Mouse (Mus musculus) G1E (cell line): ENCODE measurements around the gene Syne3. TPM values are rescaled to one million over a fixed set of nuclear protein-coding genes. Genes with fewer than 3 reads are reported as not detected.
A peak's percentile ranks its signal among the peaks of the same experiment; 100 is the strongest.

Experiments
- ATAC-seq: 2 replicates; pipeline ENCODE4 v1.8.0; 2016; ENCODE audit warnings: mild to moderate bottlenecking; ENCODE audit not compliant: insufficient number of reproducible peaks, poor library complexity, low FRiP score, severe bottlenecking; ENCODE audit errors: extremely low read depth
- DNase-seq: peaks from one replicate; pipeline ENCODE4 v3.0.0; 2012; ENCODE audit warnings: low spot score
- H3K27me3 ChIP-seq: 2 replicates; pipeline ENCODE4 v1.6.1; 2012; ENCODE audit warnings: mild to moderate bottlenecking, low read length, inconsistent platforms; ENCODE audit not compliant: insufficient read depth
- H3K36me3 ChIP-seq: replicated peaks from 2 replicates; pipeline ENCODE3; 2012; ENCODE audit warnings: mild to moderate bottlenecking, inconsistent platforms
- H3K4me1 ChIP-seq: 2 replicates; pipeline ENCODE4 v1.6.1; 2012; ENCODE audit warnings: low read depth, low read length, inconsistent platforms, mixed read lengths; ENCODE audit not compliant: insufficient read depth
- H3K4me3 ChIP-seq: 2 replicates; pipeline ENCODE4 v1.5.1; 2012; ENCODE audit warnings: low read depth, mild to moderate bottlenecking, inconsistent platforms, low read length, moderate library complexity, mixed read lengths
- H3K9me3 ChIP-seq: replicated peaks from 2 replicates; pipeline ENCODE4 v1.6.1; 2012; ENCODE audit warnings: inconsistent platforms
- CTCF ChIP-seq: IDR thresholded peaks from 2 replicates; pipeline ENCODE4 v1.5.1; 2012; ENCODE audit warnings: low read depth, low read length, inconsistent platforms, mixed read lengths
- GATA1 ChIP-seq: IDR thresholded peaks from 2 replicates; pipeline ENCODE4 v1.6.1; 2012; ENCODE audit warnings: borderline replicate concordance, low read length, inconsistent platforms, mixed read lengths
- GATA2 ChIP-seq: IDR thresholded peaks from 2 replicates; pipeline ENCODE4 v1.6.1; 2012; ENCODE audit warnings: low read depth, low read length, inconsistent platforms, borderline replicate concordance
- POLR2AphosphoS5 ChIP-seq: IDR thresholded peaks from 2 replicates; pipeline ENCODE4 v1.6.1; 2012; ENCODE audit warnings: low read depth, low read length, inconsistent platforms; ENCODE audit not compliant: insufficient replicate concordance
- TAL1 ChIP-seq: conservative IDR thresholded peaks from 2 replicates; pipeline ENCODE4 v1.6.1; 2012; ENCODE audit warnings: low read depth, low read length, inconsistent platforms, mixed read lengths
- polyA plus RNA-seq: library from polyadenylated mRNA; stranded (reverse); fragments of >175 nt; gene quantifications from 2 replicates; pipeline ENCODE4 v1.2.3, GENCODE M21; 2012
- total RNA-seq, 2 experiments: library from RNA; stranded (forward) in 1 of 2; stranded (reverse) in 1 of 2; fragments of 200-1000 nt in 1 of 2; fragments of >200 nt in 1 of 2; fragmentation: Nextera tagmentation in 1 of 2; gene quantifications; 2 replicates each; pipeline ENCODE4 v1.2.3; 2014 to 2017

Syne3 gene
- total and polyA plus RNA-seq, 3 experiments, result 21.7 to 31.1 (median 27.9) TPM

GRCm38 (mm10) chr12:105032832-105033775 is 23.5 kb upstream of the Syne3 start:
- H3K4me3 ChIP-seq, result peak overlapping the region; percentile 83
- no peak for TF ChIP-seq GATA2
- no peak; the same call in 1 of the 2 replicates for TF ChIP-seq POLR2AphosphoS5
- TF ChIP-seq TAL1, result no peak
- no peak for TF ChIP-seq GATA1
- no peak for TF ChIP-seq CTCF
- no peaks in the 10 kb centered on the region for H3K9me3 ChIP-seq
- H3K36me3 ChIP-seq, result peaks cover 75% of the 10 kb centered on the region
- peaks cover 73% of the 10 kb centered on the region for H3K4me1 ChIP-seq
- H3K27me3 ChIP-seq, result no peaks in the 10 kb centered on the region
- ATAC-seq (no peak), DNase-seq (peak; percentile 57)

GRCm38 (mm10) chr12:105032147-105032831 is 22.7 kb upstream of the Syne3 start, which contains the start of gene Glrx5:
Gene Glrx5, plus strand, starts transcription at chr12:105032688.
- DNase-seq (peak; percentile 100), ATAC-seq (peak; percentile 72)
- Histone ChIP-seq H3K36me3 (peaks cover 68% of the 10 kb centered on the region), H3K4me3 (peak within 1 kb of the TSS; percentile 83), H3K27me3 (no peaks in the 10 kb centered on the region), H3K4me1 (peaks cover 73% of the 10 kb centered on the region), H3K9me3 (no peaks in the 10 kb centered on the region)
- TF ChIP-seq GATA1, result no peak

GRCm38 (mm10) chr12:105031081-105032058 is 21.8 kb upstream of the Syne3 start:
- DNase-seq (no peak), ATAC-seq (no peak)
- no peaks in the 10 kb centered on the region for H3K9me3 ChIP-seq
- TF ChIP-seq CTCF (no peak), POLR2AphosphoS5 (no peak), GATA1 (no peak), TAL1 (no peak), GATA2 (no peak)
- H3K4me1 ChIP-seq, result peaks cover 68% of the 10 kb centered on the region
- peaks cover 58% of the 10 kb centered on the region for H3K36me3 ChIP-seq
- H3K27me3 ChIP-seq, result no peaks in the 10 kb centered on the region
- H3K4me3 ChIP-seq, result peak overlapping the region; percentile 83

GRCm38 (mm10) chr12:105029890-105030289 is 20.3 kb upstream of the Syne3 start:
- TF ChIP-seq GATA1, result no peak
- TF ChIP-seq CTCF, result no peak
- no peak for TF ChIP-seq POLR2AphosphoS5
- TF ChIP-seq TAL1, result no peak
- no peak for TF ChIP-seq GATA2
- Histone ChIP-seq H3K27me3 (no peaks in the 10 kb centered on the region), H3K36me3 (peaks cover 44% of the 10 kb centered on the region), H3K9me3 (no peaks in the 10 kb centered on the region), H3K4me3 (peak overlapping the region; percentile 83; the same call in 1 of the 2 replicates), H3K4me1 (peaks cover 67% of the 10 kb centered on the region)
- no peak for ATAC-seq
- DNase-seq, result no peak

- H3K9me3 ChIP-seq, result peaks cover 15% of the 10 kb centered on the region
- H3K36me3 ChIP-seq, result peaks cover 45% of the 10 kb centered on the region
- peak; percentile 67 for TF ChIP-seq TAL1
- peak; percentile 86 for TF ChIP-seq CTCF
- no peak for TF ChIP-seq GATA1
- no peak for TF ChIP-seq POLR2AphosphoS5
- TF ChIP-seq GATA2, result no peak
- DNase-seq (peak; percentile 66), ATAC-seq (peak; percentile 12)
- peaks cover 75% of the 10 kb centered on the region for H3K4me1 ChIP-seq
- no peaks in the 10 kb centered on the region for H3K27me3 ChIP-seq
- peak overlapping the region; percentile 17; the same call in 1 of the 2 replicates for H3K4me3 ChIP-seq
Observed at GRCm38 (mm10) chr12:105027323-105027991, 17.8 kb upstream of the Syne3 start.
